Mouse (Mus musculus) bone marrow, adult 2 months (tissue): ENCODE data around the gene Glb1.

ENCODE experiments used
- CTCF ChIP-seq: fragments of 200-500 bp; IDR thresholded peaks from 2 replicates; pipeline ENCODE4 v1.5.1; 2011; ENCODE audit warnings: low read length, control low read depth; ENCODE audit not compliant: control insufficient read depth, insufficient read depth
- POLR2A ChIP-seq: fragments of 200-500 bp; IDR thresholded peaks from 2 replicates; pipeline ENCODE4 v1.6.1; 2011; ENCODE audit warnings: low read depth, mild to moderate bottlenecking, control low read depth, low read length, borderline replicate concordance; ENCODE audit not compliant: control insufficient read depth

DNA sequence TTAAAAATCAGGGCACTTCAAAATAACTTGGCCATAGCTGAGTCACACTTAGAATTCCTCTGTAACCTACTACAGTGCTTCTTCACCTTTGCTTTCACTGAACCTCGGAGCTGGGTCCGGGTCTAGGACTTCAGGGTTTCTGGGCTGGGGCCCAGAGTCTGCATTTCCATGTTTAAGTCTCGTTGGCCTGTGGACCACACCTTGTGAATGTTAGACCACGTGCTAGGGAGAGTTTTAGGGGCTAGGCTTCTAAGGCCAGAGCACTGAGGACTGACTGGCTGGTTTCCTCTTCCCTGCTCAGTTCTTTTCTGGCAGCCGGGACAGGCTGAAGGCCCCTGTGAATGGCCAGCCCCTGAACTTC lies 308 bp upstream of the Glb1 start:
- TF ChIP-seq CTCF, result no peak
- no peak for TF ChIP-seq POLR2A
